Mouse (Mus musculus) adrenal gland, adult 8-10 months (tissue): Measurements from ENCODE around the gene Kdm5a. TPM values are rescaled to one million over a fixed set of nuclear protein-coding genes. Genes with fewer than 3 reads are reported as not detected.

Experiments used
- DNase-seq: peaks from one replicate; pipeline ENCODE4 v3.0.0; 2022
- total RNA-seq, 4 experiments: library from RNA; stranded (reverse); gene quantifications; 2 replicates each; pipeline ENCODE4 v1.2.4; 2022

Gene Kdm5a
- total RNA-seq, 4 experiments from 2014 or later: 46.3 to 75.8 (median 55.2) TPM

- no peak for DNase-seq
Measured at GRCm38 (mm10) chr6:120442171-120442749, 78.3 kb downstream of the Kdm5a start.

DNA sequence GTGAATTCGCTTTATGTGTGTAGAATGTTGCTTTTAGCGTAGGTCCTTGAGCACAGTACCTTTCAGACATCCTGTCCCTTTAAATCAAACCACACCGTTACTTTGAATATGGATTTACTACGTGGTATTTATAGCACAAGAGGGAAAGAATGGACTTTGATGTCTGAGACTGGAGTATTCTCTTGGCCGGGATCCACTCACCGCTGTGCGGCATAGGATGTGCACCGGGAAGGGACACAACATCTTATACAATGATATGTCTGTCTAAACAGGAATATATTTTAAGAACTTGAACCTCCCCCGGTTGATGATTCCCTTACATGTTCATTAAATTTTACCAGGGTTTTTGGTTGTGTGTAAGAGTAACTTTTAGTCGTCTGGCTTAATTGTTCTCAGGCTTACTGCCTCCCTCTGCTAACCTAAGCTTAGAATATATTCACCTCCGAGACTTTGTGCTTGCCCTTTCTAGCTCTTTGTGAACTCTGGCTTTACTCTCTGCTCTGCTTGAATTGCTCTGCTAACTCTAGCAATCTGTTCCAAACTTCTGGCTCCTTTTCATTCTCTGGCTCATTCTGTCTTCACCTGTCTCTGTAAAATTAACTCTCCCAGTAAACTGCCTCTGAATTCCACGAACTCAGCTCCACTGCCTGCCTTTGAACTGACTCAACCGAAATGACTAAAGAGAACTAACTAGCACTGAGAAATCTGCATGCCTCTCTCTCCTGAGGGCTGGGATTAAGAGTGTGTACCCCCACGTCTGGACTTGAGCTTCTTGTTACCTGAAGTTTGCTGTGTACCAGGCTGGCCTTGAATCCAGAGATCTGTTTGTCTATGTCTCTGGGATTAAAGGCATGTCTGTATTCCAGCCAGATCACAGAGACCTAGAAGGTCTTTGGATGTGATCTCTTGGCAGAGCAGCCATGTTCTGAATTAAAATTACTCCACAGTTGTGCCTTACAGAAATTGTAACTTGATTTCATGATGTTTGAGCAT lies 79.7 kb downstream of the Kdm5a start:
- DNase-seq: no peak

GRCm38 (mm10) chr6:120450208-120450607 lies 86.3 kb downstream of the Kdm5a start:
- no peak for DNase-seq

GRCm38 (mm10) chr6:120452384-120453102 lies 88.6 kb downstream of the Kdm5a start:
- DNase-seq: no peak

DNA sequence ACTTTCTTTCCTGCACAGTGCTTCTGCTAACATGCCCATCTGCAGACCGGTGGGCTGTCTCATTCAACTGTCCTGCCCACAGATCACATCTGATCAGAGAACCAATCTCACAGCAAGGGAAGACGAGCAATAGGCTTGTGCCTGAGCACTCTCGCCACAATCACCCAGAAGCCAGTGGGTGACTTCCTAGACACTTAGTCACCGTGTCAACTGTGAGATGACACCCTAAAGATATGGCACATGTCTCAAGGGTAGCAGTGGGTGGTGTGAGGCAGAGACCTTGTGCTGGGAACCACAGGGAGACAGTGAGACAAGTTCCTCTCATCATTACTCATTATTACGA lies 89.2 kb downstream of the Kdm5a start:
- DNase-seq: no peak

GRCm38 (mm10) chr6:120453556-120453955 lies 89.6 kb downstream of the Kdm5a start:
- no peak for DNase-seq

GRCm38 (mm10) chr6:120454627-120455077 lies 90.7 kb downstream of the Kdm5a start:
- no peak for DNase-seq

- DNase-seq: no peak
Measured at GRCm38 (mm10) chr6:120457074-120457473, 93.2 kb downstream of the Kdm5a start.

DNA sequence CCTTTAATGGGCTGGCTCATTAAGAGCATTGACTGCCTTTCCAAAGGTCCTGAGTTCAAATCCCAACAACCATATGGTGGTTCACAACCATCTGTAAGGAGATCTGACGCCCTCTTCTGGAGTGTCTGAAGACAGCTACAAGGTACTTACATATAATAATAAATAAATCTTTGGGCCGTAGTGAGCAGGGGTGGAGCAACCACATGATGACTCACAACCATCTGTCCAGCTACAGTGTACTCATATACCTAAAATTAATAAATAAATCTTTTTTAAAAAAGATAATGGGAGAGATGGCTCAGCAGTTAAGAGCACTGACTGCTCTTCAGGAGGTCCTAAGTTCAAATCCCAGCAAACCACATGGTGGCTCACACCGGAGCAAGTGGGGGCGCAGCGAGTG lies 93.8 kb downstream of the Kdm5a start:
- no peak for DNase-seq

- no peak for DNase-seq
Measured at GRCm38 (mm10) chr6:120461217-120461616, 97.3 kb downstream of the Kdm5a start.

DNA sequence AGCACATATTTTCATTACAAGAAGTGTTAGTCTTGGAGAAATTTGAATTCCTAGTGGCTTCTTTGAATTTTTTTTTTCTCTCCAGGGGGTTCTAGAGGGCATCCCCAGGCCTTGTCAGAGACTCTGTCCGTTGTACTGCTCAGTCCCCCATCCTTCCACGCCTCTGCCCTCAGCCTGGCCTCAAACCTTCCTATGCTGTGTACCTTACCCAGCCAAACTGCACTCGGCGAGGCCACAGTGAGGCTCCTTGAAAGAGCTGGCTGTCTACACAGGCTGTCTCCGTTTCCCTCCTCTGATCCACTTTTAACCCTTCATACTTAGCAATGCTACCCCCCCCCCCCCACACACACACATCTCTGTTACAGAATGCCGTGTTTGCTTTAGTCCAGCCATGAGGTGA lies 98.3 kb downstream of the Kdm5a start:
- DNase-seq: no peak

GRCm38 (mm10) chr6:120463086-120463871 lies 99.4 kb downstream of the Kdm5a start, which contains the start of gene Il17ra:
Gene Il17ra (plus strand): TSS chr6:120463247.
- DNase-seq: peak; percentile 47

GRCm38 (mm10) chr6:120463884-120464283 lies 100.0 kb downstream of the Kdm5a start:
- no peak for DNase-seq

- no peak for DNase-seq
Measured at GRCm38 (mm10) chr6:120464406-120464939, 100.5 kb downstream of the Kdm5a start.

DNA sequence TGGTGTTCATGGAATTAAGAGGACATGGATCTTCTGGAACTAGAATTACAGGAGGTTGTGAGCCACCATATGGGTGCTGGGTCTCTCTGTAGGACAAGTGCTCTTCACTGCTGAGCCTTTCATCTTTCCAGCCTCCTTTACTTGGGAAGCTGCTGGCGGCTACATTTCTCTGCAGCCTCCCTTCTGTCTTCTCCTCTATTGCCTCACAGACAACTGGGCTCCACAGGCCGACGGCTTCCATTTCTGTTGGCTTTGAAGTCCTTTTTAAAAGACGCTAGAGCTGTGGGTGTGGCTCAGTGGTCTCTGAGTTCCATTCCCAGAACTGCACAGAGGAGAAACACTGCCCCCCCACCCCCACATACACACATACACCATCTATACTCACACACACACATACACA lies 101.5 kb downstream of the Kdm5a start:
- no peak for DNase-seq

- no peak for DNase-seq
Measured at GRCm38 (mm10) chr6:120466609-120467329, 102.8 kb downstream of the Kdm5a start.

GRCm38 (mm10) chr6:120468259-120468658 lies 104.3 kb downstream of the Kdm5a start:
- no peak for DNase-seq

DNA sequence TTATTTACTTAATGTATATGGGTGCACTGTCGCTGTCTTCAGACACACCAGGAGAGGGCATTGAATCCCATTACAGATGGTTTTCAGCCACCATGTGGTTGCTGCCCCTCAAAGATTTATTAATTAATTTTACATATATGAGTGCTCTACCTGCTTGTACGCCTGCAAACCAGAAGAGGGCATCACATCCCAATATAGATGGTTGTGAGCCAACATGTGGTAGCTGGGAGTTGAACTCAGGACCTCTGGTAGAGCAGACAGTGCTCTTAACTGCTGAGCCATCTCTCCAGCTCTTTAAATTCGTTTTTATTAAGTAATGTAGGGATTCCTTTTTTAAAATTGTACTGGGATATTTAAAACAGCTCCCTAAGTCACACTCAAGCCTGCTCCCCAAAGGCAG lies 105.3 kb downstream of the Kdm5a start:
- no peak for DNase-seq

DNA sequence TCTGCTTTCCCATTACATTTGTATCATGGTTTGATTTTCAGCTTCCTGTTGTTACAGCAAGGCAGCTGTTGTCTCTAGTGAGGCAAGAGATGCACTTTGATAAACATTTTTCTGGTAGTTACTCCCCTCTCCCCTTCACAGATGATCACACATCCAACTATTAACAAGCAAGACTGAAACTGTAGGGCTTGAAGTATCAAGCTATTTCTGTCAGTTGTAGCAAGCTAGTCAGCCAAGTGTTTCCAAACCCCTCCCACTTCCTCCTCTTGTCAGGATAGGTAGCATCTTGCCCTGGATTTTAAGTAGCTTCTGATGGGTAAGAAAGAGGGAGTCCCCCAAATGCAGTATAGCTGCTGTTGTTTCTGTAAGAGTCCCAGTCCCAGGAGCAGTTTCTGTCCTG lies 105.8 kb downstream of the Kdm5a start:
- DNase-seq: no peak

GRCm38 (mm10) chr6:120470666-120471065 lies 106.7 kb downstream of the Kdm5a start:
- peak; percentile 46 for DNase-seq

DNA sequence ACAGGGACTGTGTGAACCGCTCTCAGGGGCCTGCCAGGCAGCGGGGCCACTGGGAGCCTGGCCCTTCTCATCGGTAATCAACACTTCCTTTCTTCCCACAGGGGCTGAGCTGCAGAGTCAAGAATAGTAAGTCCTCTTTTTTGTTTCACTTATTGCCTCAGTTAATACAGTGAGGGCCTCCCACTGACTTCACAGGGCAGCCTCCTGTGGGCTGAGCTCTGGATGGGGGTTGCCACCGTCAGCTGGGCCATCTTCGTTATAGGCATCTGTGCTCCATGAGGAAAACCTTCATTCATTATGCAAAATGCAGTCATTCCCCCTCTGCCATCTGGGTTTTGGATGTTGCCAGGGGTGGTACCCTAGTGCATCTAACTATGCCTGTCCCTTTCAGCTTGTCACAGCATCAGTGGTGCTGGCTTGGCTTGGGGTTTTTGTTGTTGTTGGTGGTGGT lies 108.1 kb downstream of the Kdm5a start:
- no peak for DNase-seq
